Mouse (Mus musculus): ENCODE results near the gene Cep295.

GRCm38 (mm10) chr9:15312054-15312735 lies 45.4 kb downstream of the Cep295 start:
- TF ChIP-seq CTCF (IDR thresholded peaks at IDR 0.05; ENCODE audit: low read depth): no peak
- no peak for TF ChIP-seq EP300 (IDR thresholded peaks at IDR 0.05; ENCODE audit: low read depth)

Data from liver, embryonic 14.5 days (tissue).